Mouse (Mus musculus) E14TG2a.4 (cell line): ENCODE measurements around the gene Agtr1b.
A peak's percentile ranks its signal among the peaks of the same experiment; 100 is the strongest.

Experiments
- H3K27me3 ChIP-seq: 2 replicates; pipeline ENCODE4 v1.6.1; 2014; ENCODE audit warnings: low read length, control low read depth; ENCODE audit not compliant: insufficient read depth
- H3K36me3 ChIP-seq: 2 replicates; pipeline ENCODE4 v1.6.1; 2014; ENCODE audit warnings: low read length, control low read depth; ENCODE audit not compliant: insufficient read depth
- H3K4me1 ChIP-seq: replicated peaks from 2 replicates; pipeline ENCODE4 v1.6.1; 2014; ENCODE audit warnings: low read depth, low read length, control low read depth
- H3K4me3 ChIP-seq: replicated peaks from 2 replicates; pipeline ENCODE4 v1.5.1; 2014; ENCODE audit warnings: mild to moderate bottlenecking, low read length
- H3K9me3 ChIP-seq: 2 replicates; pipeline ENCODE4 v1.6.1; 2014; ENCODE audit warnings: low read length, control low read depth
- CTCF ChIP-seq: conservative IDR thresholded peaks from 2 replicates; pipeline ENCODE4 v1.5.1; 2014; ENCODE audit warnings: low read length
- NANOG ChIP-seq: IDR thresholded peaks from 2 replicates; pipeline ENCODE4 v1.6.1; 2014; ENCODE audit warnings: borderline replicate concordance, low read length, mixed read lengths
- POU5F1 ChIP-seq: IDR thresholded peaks from 2 replicates; pipeline ENCODE4 v1.6.1; 2014; ENCODE audit warnings: low read length, borderline replicate concordance

Agtr1b gene

GRCm38 (mm10) chr3:20295546-20295945, 71.4 kb downstream of the Agtr1b start:
- Histone ChIP-seq H3K27me3 (no peaks in the 10 kb centered on the region), H3K4me3 (no peak overlapping the region), H3K36me3 (no peaks in the 10 kb centered on the region), H3K4me1 (no peaks in the 10 kb centered on the region), H3K9me3 (peaks cover 35% of the 10 kb centered on the region)
- TF ChIP-seq CTCF (no peak), POU5F1 (no peak), NANOG (no peak)

GRCm38 (mm10) chr3:20294542-20295348, 72.2 kb downstream of the Agtr1b start:
- Histone ChIP-seq H3K27me3 (no peaks in the 10 kb centered on the region), H3K4me3 (no peak overlapping the region), H3K9me3 (peaks cover 36% of the 10 kb centered on the region), H3K36me3 (no peaks in the 10 kb centered on the region), H3K4me1 (no peaks in the 10 kb centered on the region)
- TF ChIP-seq POU5F1 (no peak), NANOG (no peak), CTCF (no peak)

DNA sequence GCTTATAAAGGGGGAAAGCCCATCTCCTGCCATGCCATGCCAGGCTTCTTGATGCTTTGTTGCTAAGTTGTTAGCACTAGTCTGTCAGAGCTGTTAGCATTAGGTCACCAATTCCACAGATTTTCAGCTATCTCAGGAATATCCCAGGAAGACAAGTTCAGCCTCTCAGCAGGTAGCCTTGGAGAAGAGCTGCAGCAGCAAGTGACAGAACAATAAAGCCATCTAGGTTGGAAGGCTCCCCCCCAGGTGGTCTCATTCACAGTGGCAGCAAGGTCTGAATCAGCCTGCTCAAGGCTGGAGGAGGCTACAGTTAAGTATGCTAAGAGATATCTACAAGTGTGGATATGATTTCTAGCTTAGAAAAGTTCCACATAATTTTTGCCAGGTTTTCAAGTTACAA, 75.6 kb downstream of the Agtr1b start:
- TF ChIP-seq NANOG (peak; percentile 90), POU5F1 (no peak)
- H3K9me3 ChIP-seq, result peaks cover 36% of the 10 kb centered on the region
- H3K36me3 ChIP-seq, result no peaks in the 10 kb centered on the region
- no peaks in the 10 kb centered on the region for H3K4me1 ChIP-seq
- no peak overlapping the region for H3K4me3 ChIP-seq
- no peaks in the 10 kb centered on the region for H3K27me3 ChIP-seq

- TF ChIP-seq NANOG (no peak), POU5F1 (no peak)
- H3K4me3 ChIP-seq, result no peak overlapping the region
- H3K36me3 ChIP-seq, result no peaks in the 10 kb centered on the region
- H3K9me3 ChIP-seq, result peaks cover 49% of the 10 kb centered on the region
- no peaks in the 10 kb centered on the region for H3K4me1 ChIP-seq
- no peaks in the 10 kb centered on the region for H3K27me3 ChIP-seq
These were observed 78.2 kb downstream of the Agtr1b start for GRCm38 (mm10) chr3:20288761-20289160.

GRCm38 (mm10) chr3:20281796-20282195, 85.2 kb downstream of the Agtr1b start:
- Histone ChIP-seq H3K27me3 (no peaks in the 10 kb centered on the region), H3K4me3 (no peak overlapping the region), H3K9me3 (peaks cover 17% of the 10 kb centered on the region), H3K36me3 (no peaks in the 10 kb centered on the region), H3K4me1 (peaks cover 8% of the 10 kb centered on the region)
- TF ChIP-seq NANOG, result no peak
- TF ChIP-seq POU5F1, result no peak
- TF ChIP-seq CTCF, result no peak

GRCm38 (mm10) chr3:20275633-20276032, 91.3 kb downstream of the Agtr1b start, which contains the start of gene Cpb1:
Gene Cpb1, minus strand, starts transcription at chr3:20275733.
- H3K4me1 ChIP-seq, result peaks cover 8% of the 10 kb centered on the region

More at GRCm38 (mm10) chr3:20275633-20276032, 91.3 kb downstream of the Agtr1b start, which contains the start of gene Cpb1:
- H3K4me3 ChIP-seq, result no peak within 1 kb of the TSS
- no peaks in the 10 kb centered on the region for H3K36me3 ChIP-seq
- no peak for TF ChIP-seq CTCF
- TF ChIP-seq NANOG, result no peak
- TF ChIP-seq POU5F1, result no peak
- H3K27me3 ChIP-seq, result no peaks in the 10 kb centered on the region
- no peaks in the 10 kb centered on the region for H3K9me3 ChIP-seq
